Mouse (Mus musculus): ENCODE data around the gene Urb2.

GRCm38 (mm10) chr8:123973495-123973894 lies 47.8 kb upstream of the Urb2 start:
- TF ChIP-seq EP300 (IDR thresholded peaks at IDR 0.05; ENCODE audit: low read depth) (peak; percentile 46), CTCF (IDR thresholded peaks at IDR 0.05; ENCODE audit: low read depth) (no peak)
